Mouse (Mus musculus): Measurements from ENCODE around the gene Slc25a15. TPM values are rescaled to one million over a fixed set of nuclear protein-coding genes. Genes with fewer than 3 reads are reported as not detected.

Gene Slc25a15
- polyA plus RNA-seq (2014; fragmentation: Illumina TruSeq; extraction: RNeasy Lipid Tissue Mini Kit (QIAGEN cat#74804); ENCODE audit: low read depth, low replicate concordance): 11.2 TPM

DNA sequence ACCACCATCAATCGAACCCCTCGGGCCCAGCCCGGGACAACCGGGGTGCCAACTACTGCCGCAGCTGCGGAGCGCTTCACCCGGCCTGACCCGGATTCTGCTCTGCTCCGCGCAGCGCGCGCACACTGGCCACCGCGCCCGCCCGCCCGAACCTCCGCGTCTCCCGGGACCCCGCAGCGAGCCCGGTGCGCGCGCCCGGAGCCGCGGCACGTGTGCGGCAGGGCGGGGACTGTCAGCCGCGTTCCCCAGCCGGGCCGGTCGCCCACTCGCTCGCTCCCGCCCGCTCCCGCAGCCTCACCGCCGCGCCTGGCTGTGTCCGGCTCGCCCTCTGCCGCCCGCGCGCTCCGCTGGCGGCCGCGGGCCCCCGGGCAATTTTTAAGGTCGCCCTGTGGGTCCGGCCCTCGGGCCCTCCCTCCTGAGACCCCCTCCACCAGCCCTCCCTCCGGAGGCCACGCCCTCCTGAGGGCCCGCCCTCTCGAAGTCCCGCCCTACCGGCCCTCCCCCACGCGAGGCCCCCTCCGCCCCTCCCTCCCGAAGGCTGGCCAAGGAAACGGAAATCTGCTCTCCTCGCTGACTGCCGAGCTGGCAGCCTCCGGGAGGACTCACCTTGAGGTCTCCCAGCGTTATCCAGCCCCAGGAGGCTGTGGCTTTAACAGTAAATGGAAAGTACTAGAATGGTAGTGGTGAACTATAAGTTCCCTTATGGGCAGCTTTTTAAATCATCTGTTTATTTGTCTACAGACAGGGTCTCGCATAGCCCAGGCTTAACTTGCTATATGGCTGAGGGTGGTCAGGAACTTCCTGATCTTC lies at the start of gene Slc25a15:
Gene Slc25a15, minus strand, starts transcription at position 456 of the 810 bp plus-strand sequence.

DNA sequence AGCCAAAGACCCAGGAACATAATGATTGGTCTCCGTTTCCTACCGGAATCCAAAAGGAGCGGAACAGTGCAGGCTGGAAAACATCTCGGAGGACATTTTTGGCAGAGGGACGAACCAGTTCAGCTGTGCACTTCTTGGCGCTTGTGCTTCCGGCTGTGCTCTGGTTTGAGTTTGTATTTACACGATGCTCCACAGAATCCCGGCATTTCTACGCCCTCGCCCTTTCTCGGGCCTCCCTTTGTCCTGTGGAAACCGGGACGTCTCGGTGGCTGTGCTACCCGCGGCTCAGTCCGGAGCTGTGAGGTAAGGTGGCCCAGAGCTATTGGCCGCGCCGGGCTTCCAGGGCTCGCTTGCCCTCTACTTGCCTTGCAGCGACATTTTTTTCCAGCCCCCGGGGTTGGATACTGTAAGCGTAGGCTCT lies 12.9 kb upstream of the Slc25a15 start, which contains the start of gene Mrps31:
Gene Mrps31, plus strand, starts transcription at position 80 of the 421 bp plus-strand sequence.

Other genes with a start within 250 kb of the Slc25a15 start
- gene Nek3, start 232.2 kb downstream of the Slc25a15 start, polyA plus RNA-seq (2014; fragmentation: Illumina TruSeq; extraction: RNeasy Lipid Tissue Mini Kit (QIAGEN cat#74804); ENCODE audit: low read depth, low replicate concordance): 3.2 TPM
- gene Ckap2, start 212.8 kb downstream of the Slc25a15 start, polyA plus RNA-seq (2014; fragmentation: Illumina TruSeq; extraction: RNeasy Lipid Tissue Mini Kit (QIAGEN cat#74804); ENCODE audit: low read depth, low replicate concordance): 0.31 TPM
- gene Vps36, start 205.8 kb downstream of the Slc25a15 start, polyA plus RNA-seq (2014; fragmentation: Illumina TruSeq; extraction: RNeasy Lipid Tissue Mini Kit (QIAGEN cat#74804); ENCODE audit: low read depth, low replicate concordance): 23.3 TPM
- 4.5 TPM for gene Thsd1, start 171.3 kb downstream of the Slc25a15 start, polyA plus RNA-seq (2014; fragmentation: Illumina TruSeq; extraction: RNeasy Lipid Tissue Mini Kit (QIAGEN cat#74804); ENCODE audit: low read depth, low replicate concordance)
- not detected for gene Tpte, start 115.2 kb downstream of the Slc25a15 start, polyA plus RNA-seq (2014; fragmentation: Illumina TruSeq; extraction: RNeasy Lipid Tissue Mini Kit (QIAGEN cat#74804); ENCODE audit: low read depth, low replicate concordance)
- 60.7 TPM for gene Mrps31, start 12.8 kb upstream of the Slc25a15 start, polyA plus RNA-seq (2014; fragmentation: Illumina TruSeq; extraction: RNeasy Lipid Tissue Mini Kit (QIAGEN cat#74804); ENCODE audit: low read depth, low replicate concordance)